Mouse (Mus musculus) testis, adult 2 months (tissue): ENCODE data around the gene Farsb. TPM values are rescaled to one million over a fixed set of nuclear protein-coding genes. Genes with fewer than 3 reads are reported as not detected.

Experiments used
- H3K27ac ChIP-seq: fragments of 200-500 bp; 2 replicates; pipeline ENCODE4 v1.5.1; 2012; ENCODE audit warnings: low read depth, low read length; ENCODE audit not compliant: control insufficient read depth, insufficient read depth
- H3K27me3 ChIP-seq: fragments of 200-500 bp; 2 replicates; pipeline ENCODE4 v1.6.1; 2012; ENCODE audit warnings: mild to moderate bottlenecking, low read length, moderate library complexity; ENCODE audit not compliant: control insufficient read depth, insufficient read depth
- H3K36me3 ChIP-seq: fragments of 200-500 bp; 2 replicates; pipeline ENCODE4 v1.6.1; 2012; ENCODE audit warnings: mild to moderate bottlenecking, low read length; ENCODE audit not compliant: control insufficient read depth, insufficient read depth
- H3K4me1 ChIP-seq: fragments of 200-500 bp; 2 replicates; pipeline ENCODE4 v1.6.1; 2012; ENCODE audit warnings: low read length; ENCODE audit not compliant: control insufficient read depth, insufficient read depth
- H3K4me3 ChIP-seq: fragments of 200-500 bp; 2 replicates; pipeline ENCODE4 v1.5.1; 2012; ENCODE audit warnings: low read depth, mild to moderate bottlenecking, low read length, moderate library complexity, mixed read lengths; ENCODE audit not compliant: control insufficient read depth
- CTCF ChIP-seq: fragments of 200-500 bp; IDR thresholded peaks from 2 replicates; pipeline ENCODE4 v1.5.1; 2012; ENCODE audit warnings: low read depth, mild to moderate bottlenecking, inconsistent platforms, low read length, moderate library complexity; ENCODE audit not compliant: control insufficient read depth, insufficient read depth, insufficient replicate concordance
- POLR2A ChIP-seq: fragments of 200-500 bp; IDR thresholded peaks from 2 replicates; pipeline ENCODE4 v1.6.1; 2012; ENCODE audit warnings: low read depth, mild to moderate bottlenecking, inconsistent platforms, low read length, moderate library complexity; ENCODE audit not compliant: control insufficient read depth
- polyA plus RNA-seq: library from polyadenylated mRNA; depleted of rRNA; stranded (reverse); fragments of >200 nt; gene quantifications from 2 replicates; pipeline ENCODE4 v1.2.3, GENCODE M21; 2012

The Farsb gene
- polyA plus RNA-seq, 1 experiment: 28.4 TPM

GRCm38 (mm10) chr1:78454659-78455058 lies 34.0 kb downstream of the Farsb start:
- peaks cover 6% of the 10 kb centered on the region for H3K36me3 ChIP-seq

DNA sequence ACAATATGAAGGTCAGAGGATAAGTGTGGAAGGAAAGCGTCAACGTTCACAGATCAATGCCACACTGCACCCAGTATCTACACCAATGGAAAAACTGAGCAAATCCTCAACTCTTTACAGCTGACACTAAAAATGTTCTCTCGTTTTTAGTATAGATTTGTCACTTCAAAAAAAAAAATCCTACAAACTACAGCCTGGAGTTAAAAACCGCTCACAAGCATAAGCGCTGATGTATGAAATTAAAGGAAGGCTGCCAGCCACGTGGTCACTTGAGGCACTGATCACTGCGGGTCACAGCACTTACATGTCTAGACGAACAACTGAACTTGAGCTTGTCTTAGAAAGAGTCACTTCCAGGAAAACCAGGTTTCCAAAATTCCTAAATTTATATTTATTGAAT lies 34.8 kb downstream of the Farsb start:
- no peak overlapping the region for H3K4me3 ChIP-seq
- no peaks in the 10 kb centered on the region for H3K4me1 ChIP-seq
- peaks cover 6% of the 10 kb centered on the region for H3K36me3 ChIP-seq
- TF ChIP-seq CTCF (no peak), POLR2A (no peak)
- H3K27ac ChIP-seq: no peak overlapping the region
- H3K27me3 ChIP-seq: no peaks in the 10 kb centered on the region

More at GRCm38 (mm10) chr1:78454659-78455058, 34.0 kb downstream of the Farsb start:
- TF ChIP-seq POLR2A (no peak), CTCF (no peak)
- Histone ChIP-seq H3K4me3 (no peak overlapping the region), H3K4me1 (no peaks in the 10 kb centered on the region), H3K27ac (no peak overlapping the region), H3K27me3 (no peaks in the 10 kb centered on the region)

- H3K4me1 ChIP-seq: no peaks in the 10 kb centered on the region
- H3K27me3 ChIP-seq: no peaks in the 10 kb centered on the region
- TF ChIP-seq POLR2A: no peak
- no peak for TF ChIP-seq CTCF
- H3K4me3 ChIP-seq: no peak overlapping the region
- H3K36me3 ChIP-seq: peaks cover 6% of the 10 kb centered on the region
- no peak overlapping the region for H3K27ac ChIP-seq
Measured at GRCm38 (mm10) chr1:78452544-78452943, 36.2 kb downstream of the Farsb start.

GRCm38 (mm10) chr1:78451070-78451854 lies 37.4 kb downstream of the Farsb start:
- H3K27me3 ChIP-seq: no peaks in the 10 kb centered on the region
- no peak for TF ChIP-seq CTCF
- H3K36me3 ChIP-seq: peaks cover 6% of the 10 kb centered on the region
- H3K4me1 ChIP-seq: no peaks in the 10 kb centered on the region
- H3K4me3 ChIP-seq: no peak overlapping the region
- no peak overlapping the region for H3K27ac ChIP-seq

GRCm38 (mm10) chr1:78448091-78448490 lies 40.6 kb downstream of the Farsb start:
- Histone ChIP-seq H3K27ac (no peak overlapping the region), H3K27me3 (no peaks in the 10 kb centered on the region), H3K36me3 (peaks cover 3% of the 10 kb centered on the region), H3K4me3 (no peak overlapping the region), H3K4me1 (no peaks in the 10 kb centered on the region)
- TF ChIP-seq CTCF (no peak), POLR2A (no peak)

- TF ChIP-seq CTCF (no peak), POLR2A (no peak)
Measured at GRCm38 (mm10) chr1:78446742-78447141, 42.0 kb downstream of the Farsb start.

GRCm38 (mm10) chr1:78446232-78446631 lies 42.5 kb downstream of the Farsb start:
- TF ChIP-seq POLR2A: no peak
- TF ChIP-seq CTCF: no peak
- Histone ChIP-seq H3K27me3 (no peaks in the 10 kb centered on the region), H3K4me1 (no peaks in the 10 kb centered on the region), H3K27ac (no peak overlapping the region), H3K36me3 (peaks cover 2% of the 10 kb centered on the region), H3K4me3 (no peak overlapping the region)

More at GRCm38 (mm10) chr1:78446742-78447141, 42.0 kb downstream of the Farsb start:
- Histone ChIP-seq H3K27me3 (no peaks in the 10 kb centered on the region), H3K36me3 (peaks cover 2% of the 10 kb centered on the region), H3K27ac (no peak overlapping the region), H3K4me1 (no peaks in the 10 kb centered on the region), H3K4me3 (no peak overlapping the region)
